Mouse (Mus musculus) heart, adult 11 months (tissue): ENCODE measurements around the gene Kmt2e.

Experiments used
- DNase-seq: peaks from one replicate; pipeline ENCODE4 v3.0.0; 2022

Kmt2e gene

DNA sequence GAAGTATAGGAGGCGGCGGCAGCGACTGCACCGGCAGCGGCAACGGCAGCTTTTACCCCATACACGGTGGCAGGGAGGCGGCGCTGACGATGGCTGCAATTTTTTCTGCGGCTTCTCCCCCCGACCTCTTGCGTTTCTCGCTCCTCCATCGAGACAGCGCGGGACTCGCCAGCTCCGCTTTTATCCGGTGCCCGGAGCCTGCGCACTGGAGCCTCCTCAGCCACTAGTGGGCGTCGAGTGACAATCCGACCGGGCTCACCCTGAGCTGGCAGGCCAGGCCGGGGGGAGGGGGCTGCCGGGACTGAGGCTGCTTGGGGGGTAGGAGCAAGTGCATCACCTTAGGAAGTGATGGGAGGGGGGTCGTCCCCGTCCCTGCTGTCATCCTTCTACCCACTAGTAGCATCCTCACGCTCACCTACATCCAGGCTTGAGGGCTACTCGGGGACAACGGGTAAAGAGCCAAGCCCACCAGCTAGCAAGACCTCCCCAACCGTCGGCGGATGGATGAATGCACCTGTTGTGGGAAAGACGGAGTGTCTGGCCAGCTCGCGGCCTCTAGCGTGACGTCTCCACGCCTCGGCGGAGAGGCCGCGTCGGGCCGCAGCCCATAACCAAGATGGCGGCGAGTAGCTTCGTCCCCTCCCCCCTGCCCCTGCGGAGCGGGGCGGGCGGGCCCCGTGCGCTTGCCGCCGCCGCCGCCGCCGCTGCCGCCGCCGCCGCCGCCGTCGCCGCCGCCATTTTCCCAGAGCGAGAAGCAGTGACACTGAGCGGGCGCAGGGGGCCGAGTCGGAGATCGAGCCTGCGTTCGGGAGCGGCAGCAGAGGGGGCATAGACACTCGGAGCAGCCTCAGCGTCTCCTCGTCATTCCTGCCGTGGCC is at the start of gene Kmt2e:
Gene Kmt2e (plus strand): TSS at position 722 of the 878 bp plus-strand sequence.
- peak; percentile 99 for DNase-seq

DNA sequence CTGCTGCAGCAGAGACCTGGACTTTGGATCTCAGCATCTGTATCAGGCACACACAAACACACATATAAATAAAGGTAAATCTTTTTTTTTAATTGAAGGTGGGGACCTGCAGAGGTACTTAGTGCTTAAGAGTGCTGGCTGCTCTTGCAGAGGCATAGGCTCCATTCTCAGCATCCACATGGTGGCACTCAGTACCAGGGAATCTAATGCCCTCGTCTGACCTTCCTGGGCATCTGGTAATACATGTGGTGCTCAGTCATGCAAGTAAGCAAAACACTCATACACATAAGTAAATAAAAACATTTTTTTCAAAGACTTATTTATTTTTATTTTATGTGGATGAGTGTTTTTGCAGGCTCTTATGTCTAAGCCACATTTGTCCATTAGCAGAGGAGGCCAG is 49.1 kb upstream of the Kmt2e start:
- DNase-seq = peak; percentile 90

DNA sequence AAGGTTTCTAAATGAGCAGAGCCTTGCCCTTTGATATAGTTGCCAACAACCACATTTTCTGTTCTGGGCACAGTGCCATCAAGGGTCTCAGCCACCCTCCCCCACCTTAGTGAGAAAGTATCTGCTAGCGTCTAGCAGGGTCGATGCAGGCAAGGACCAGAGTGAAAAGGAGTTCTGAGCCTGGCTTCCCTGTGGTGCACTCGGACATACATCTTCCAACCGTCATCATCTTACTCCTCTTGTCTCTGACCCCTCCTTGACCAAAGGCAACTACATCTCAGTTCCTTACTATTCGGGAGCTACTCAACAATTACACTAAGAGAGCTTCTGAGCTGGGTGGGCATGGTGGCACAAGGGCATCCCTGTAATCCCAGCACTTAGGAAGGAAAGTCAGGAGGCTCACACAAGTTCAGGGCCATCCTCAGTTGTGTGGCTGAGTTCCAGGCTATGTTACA is 48.5 kb upstream of the Kmt2e start:
- DNase-seq = peak; percentile 93

DNA sequence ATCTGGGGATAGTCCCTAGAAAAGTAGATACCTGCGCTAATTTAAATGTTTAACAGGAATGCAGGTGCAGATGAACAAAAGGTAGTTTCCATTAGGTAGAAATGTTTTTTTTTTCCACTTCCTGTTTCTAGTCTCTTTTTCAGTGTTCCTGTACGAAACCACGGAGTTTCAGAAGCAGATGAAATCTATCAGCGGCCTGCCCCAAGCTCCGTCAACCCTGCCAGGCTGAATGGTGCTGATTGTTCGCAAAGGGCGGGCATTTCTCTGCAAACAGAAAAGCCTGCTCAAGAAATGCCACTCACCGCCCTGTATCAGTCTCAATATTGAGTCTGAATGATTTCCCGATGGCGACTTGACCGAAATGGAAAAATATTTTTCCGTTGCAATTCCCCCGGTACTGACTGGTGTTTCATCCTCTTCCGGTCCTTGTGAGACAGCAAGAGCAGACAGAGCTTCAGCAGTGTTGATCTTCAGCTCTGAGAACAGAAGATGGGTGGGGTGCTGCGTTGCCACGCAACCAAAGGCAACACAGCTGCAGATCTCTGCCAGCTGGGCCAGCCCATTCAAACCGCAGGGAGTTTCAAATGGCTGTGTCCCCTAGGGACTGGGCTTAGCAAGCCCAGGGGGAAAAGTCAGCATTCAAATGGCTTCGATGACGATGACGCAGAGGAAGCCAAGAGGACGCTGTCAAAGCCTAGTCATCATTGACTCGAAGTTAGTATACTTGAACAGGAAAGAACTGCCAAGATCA is 47.5 kb upstream of the Kmt2e start:
- DNase-seq = peak; percentile 100

DNA sequence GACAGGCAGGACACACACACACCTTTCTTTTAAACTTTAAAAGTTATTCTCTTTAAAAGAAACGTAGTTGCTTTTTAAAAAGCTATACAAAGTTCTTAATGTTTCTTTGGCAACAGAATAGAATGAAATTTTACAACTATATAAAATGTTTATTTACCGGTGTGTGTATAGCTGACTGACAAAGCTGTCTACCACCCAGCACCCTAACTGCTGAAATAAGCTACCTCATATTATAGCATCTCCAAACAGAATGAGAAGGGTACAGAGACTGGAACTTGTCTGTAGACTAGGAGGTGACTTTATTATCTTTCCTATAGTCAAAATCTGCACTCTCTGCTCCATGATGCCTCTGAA is 47.0 kb upstream of the Kmt2e start:
- no peak for DNase-seq

DNA sequence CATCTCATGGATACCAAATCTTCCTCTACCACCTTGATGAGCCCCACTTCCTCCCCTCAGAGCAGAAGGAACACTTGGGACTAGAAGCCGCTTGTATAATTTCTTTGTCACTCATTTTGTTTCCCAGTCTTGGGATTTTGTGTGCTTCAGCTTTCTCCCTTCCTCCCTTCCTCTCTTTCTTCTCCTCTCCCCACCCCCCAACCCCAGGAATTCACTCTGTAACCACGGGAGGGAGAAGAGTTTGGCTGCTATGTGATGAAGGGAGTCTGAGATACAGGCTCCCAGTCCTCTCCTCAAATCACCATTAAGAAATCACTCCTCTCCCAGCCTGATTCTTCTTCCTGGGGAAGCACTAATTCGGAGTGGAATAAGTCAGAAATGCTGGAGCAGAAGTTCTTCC is 46.1 kb upstream of the Kmt2e start:
- DNase-seq = peak; percentile 79

DNA sequence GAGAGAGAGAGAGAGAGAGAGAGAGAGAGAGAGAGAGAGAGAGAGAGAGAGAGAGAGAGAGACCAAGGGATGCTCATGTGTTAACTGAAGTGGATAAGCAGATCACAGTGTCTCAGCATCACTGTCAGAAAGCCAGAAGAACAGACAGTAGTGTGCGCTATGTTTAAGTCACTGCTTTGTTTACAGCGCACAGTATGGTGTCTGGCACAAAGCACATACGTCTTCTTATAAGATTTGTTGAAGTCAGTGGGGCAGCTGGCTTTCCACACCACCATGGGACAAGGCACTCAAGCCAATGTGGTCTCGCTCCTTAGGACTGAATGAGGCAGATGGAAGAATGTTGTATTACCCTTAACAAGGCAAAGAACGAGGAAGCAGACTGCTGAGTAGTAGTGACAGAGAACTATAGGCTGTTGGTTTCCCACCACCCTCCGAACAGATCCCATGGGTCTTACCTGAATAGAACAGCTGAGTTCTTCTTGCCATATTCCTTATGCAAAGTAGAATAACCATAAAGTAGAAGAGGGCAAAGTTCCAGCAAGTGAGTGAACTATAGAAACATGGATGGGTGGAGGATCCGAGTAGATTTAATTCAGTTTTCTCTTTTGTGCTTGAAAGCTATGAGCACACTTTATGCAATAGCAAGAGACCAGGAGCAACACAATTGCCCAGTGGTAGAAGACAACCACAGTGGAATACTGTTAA is 44.5 kb upstream of the Kmt2e start:
- DNase-seq = no peak

DNA sequence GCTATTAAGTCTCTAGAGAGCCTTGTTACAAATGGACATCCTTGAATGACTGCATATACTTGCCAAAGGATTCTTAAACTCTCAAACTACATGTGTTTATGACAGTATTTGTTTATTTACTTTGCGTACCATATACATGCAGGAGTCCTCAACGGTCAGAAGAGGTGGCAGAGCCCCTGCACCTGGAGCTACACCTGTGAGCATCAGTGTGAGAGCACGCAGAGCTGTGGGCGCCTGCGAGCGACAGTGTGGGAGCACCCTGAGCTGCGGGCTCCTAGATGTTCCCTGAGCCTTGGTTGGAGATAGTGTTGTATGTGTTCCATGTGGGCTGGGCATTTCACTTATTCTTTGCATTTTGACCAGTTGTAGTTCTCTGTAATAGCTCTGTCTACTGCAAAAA is 42.5 kb upstream of the Kmt2e start:
- DNase-seq = peak; percentile 67

DNA sequence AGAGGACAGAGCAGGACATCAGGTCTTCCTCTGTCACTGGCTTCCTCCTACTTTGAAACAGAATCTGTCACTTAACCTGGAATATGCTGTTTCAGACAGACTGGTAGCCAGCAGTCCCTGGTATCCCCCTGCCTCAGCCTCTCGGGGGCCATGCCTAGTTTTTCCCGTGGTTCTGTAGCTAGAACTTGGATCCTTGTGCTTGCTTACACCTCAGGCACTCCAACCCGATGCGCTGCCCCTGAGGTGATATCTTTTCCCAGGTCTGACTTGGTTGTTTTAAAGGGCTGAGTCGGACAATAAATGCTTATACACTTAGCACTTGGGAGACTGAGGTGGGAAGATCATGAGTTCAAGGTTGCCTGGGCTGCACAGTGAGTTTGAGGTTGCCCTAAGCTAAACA is 40.4 kb upstream of the Kmt2e start:
- peak; percentile 87 for DNase-seq

DNA sequence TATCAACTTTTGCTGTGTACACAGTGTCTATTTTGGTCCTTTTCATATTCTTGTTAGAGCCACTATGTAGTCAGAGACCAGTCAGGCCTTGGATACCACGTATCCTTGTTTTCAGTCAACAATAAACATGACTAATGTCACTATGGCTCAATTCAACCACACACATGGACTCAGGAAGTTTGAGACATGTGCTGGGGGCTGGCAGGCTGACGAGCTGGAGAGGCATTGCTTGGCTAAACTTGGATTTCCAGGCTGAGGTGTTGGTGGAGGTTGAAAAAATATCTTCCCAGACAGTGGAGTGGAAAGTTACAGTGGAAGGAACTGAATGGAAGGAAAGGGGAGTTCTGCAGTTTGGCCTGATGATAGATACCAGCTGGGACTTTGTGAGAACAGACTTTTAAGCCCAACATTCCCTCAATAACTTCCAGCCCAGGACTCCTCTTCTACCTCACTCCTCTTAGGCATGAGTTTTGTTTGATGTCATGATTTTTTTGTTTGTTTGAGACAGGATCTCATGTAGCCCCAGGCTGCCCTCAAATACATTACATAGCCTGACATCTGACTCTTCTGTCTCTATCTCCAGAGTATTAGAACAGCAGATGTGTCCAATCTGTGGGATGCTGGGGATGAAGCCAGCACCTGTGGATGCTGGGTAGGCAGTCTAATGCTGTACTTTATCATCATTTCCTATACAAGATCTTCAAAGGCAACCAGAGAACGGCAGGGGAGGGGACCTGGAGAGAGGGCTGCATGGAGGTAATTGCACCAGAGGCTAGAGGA is 39.7 kb upstream of the Kmt2e start:
- DNase-seq = peak; percentile 96

DNA sequence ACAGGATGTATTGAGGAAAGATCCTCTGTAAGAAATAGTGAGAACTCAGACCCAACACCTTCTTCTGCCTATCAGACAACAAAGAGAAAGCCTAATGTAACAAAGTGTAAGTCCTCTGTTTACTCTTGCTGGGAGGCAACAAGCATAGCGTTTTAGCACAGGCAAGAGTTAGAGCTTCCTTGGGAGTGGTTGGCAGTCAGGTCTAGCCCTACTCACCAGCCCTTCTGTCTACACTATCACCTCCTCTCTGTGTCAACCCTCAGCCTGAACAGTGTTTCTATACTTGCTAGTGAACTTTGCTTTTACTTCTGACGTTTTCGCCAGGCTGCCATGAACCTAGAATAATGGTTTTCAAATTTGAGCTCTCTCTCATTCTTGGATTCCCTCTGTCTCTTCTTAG is 38.5 kb upstream of the Kmt2e start:
- DNase-seq = peak; percentile 70

DNA sequence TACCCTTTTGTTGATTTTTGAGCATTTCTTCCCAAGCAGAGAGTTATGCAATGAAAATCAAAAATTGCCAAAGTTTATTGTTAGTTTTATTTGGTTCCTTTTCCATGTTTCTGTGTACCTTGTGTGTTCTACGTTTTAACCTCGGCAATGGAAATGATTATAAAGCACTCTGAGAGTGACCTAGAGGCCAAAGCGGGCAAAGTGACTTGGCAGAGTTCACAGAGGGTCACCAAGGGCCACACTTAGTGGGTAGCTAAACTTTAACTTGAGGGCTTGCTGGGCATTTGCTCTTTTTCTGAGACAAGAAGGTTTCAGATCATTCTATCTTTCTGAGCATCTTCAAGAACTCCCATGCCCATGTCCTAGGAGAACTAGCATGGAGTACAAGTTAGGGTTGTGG is 37.5 kb upstream of the Kmt2e start:
- DNase-seq = peak; percentile 79

DNA sequence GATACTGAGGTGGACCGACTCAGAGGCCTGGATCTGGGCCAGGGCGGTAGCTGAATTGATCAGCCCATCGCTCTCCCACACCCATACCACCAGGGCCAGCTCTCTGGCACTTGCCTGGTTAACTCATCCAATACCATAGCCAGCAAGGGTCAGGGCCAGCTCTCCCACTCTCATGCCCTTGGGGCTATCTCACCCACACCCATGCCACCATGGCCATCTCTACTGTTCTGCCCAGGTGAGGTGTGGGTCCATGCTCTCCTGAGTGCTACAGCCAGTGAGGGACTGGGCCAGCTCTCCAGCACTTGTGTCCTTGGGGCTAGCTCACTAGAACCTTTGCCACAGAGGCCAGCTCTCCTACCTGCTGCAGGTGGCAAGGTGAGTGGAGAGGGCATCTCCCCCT is 34.1 kb upstream of the Kmt2e start:
- peak; percentile 90 for DNase-seq

DNA sequence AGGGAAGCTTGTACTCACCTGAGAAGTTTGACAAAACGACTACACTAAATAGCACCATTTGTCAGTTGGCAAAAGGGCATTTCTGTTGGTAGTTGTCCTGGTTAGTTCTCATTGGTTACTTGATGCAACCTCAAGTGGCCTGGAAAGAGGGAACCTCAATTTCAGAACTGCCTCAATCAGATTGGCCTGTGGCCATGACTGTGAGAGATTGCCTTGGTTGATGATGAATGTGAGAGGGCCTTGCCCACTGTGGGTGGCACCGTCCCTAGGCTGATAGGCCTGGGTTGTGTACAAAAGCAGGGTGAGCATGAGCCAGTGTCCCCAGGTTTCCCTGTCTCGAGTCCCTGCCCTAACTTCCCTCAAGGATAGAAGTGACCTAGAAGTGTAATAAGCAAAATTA is 33.4 kb upstream of the Kmt2e start:
- peak; percentile 84 for DNase-seq

DNA sequence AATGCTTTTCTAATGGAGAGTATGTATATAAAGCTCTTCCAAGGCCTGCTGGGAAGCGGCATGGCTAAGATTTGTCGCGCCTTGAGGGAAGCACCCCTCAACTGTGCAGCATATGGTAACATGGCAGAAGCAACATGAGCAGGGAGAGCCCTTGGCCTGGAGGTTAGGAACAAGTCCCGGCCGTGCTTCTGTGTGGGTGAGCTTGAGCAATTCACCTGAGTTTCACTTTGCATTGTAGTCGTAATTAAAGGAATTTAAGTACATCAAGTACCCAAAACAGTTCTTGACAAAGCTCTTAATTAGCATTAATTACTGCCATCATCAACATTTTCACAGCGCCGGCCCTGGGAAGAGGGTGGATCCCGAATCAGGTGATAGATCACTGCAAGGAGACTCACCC is 32.9 kb upstream of the Kmt2e start:
- DNase-seq = peak; percentile 80

DNA sequence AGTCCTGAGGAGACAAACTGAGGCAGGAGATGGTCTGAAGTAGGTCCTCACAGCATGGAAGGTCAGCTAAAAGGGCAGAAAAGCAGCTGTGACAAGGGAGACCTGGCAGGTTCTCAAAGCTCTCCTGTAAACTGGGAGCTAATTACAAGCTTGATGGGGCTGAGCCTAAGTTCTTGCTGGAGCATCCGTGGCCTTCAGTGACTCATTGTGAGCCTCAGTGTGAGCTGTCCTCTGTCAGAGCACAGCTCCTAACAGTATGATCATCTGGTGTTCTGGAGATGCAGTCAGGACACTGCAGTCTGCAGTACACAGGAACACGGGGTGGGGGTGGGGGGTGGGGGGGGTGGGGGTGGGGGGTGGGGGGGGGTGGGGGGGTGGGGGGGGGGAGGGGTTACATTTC is 32.2 kb upstream of the Kmt2e start:
- DNase-seq = peak; percentile 88

DNA sequence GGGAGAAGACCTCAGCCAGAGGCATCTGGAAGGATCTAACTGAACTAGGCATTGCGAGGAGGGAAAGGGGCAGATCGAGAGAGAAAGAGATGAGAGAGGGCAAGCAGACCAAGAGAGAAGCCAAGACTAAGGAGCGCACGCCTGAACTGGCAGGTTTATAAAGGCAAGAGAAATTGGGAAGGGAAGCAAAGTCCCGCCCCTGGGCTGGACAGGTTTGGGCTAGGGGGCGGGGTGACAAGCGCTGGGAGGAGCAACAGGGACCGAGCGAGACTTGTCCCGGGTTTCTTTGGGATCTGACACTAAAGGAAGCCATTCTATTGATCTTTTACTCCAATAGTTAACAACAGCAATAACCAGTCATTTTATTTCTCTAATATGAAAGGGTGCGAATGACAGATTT is 31.1 kb upstream of the Kmt2e start:
- peak; percentile 78 for DNase-seq

DNA sequence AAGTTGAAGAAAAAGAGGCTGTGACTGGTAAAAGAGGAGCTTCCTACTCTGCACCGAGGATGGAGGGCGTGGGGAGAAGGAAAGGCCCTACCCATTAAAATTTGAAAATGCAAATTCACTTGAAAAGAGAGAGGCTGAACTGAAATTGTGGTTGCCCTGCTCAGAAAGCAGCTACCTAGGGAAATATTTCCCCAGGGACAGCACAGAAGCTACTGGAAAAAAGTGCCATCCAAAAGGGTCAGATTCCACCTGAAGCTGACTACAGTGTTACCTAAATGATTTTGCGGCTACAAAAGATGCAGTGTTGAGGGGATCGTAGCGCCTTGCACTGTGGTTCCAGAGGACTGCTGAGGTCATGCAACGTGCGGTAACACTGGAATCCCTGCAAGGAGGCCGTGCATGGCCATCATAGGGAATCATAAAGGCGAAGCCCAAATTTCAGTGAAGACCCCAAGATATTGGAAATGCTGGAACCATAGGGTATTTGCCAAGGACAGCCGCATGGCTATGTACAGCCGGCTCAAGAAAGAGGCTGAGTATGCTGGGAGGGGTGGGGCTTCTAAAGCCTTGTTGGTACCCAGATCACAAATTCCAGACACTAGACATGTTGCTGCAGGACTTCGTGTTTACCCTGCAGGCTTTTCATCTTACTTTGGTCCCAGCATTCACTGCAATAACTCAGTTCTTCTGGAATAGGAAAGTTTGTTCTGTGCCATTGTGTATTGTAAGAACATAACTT is 28.4 kb upstream of the Kmt2e start:
- peak; percentile 89 for DNase-seq

DNA sequence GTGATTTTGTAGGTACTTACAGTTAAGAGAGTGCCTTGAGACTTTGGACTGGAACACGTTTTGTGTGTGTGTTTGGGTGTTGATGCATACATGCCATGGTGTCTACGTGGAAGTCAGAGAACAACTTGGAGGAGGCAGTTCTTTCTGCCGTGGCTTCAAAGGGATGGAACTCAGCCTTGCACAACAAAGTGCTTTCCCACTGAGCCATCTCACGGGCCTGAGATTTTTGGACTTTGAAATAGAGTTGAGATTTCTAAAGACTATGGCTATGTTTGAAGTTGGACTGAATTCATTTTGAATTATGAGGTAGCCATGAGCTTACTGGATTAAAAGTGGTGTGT is 27.9 kb upstream of the Kmt2e start:
- DNase-seq = peak; percentile 61

DNA sequence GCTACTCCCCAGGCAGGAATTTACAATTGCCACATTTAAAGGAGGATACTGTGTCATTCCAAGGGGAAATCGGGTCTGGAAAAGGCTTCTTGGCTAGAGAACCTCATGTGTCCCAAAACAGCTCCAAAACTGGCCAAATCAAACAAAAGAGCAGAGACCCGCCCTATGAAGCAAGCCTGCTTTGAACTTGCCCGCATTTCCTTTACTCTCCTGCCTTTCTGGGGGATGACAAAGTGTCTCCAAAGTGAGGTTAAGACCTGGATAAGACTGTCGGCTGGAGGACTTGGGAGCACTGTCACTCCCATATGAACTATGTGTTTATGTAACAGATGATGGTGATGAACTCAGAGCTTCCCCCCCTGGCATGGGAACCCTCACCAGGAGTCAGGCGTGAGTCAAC is 26.1 kb upstream of the Kmt2e start:
- DNase-seq = peak; percentile 99

DNA sequence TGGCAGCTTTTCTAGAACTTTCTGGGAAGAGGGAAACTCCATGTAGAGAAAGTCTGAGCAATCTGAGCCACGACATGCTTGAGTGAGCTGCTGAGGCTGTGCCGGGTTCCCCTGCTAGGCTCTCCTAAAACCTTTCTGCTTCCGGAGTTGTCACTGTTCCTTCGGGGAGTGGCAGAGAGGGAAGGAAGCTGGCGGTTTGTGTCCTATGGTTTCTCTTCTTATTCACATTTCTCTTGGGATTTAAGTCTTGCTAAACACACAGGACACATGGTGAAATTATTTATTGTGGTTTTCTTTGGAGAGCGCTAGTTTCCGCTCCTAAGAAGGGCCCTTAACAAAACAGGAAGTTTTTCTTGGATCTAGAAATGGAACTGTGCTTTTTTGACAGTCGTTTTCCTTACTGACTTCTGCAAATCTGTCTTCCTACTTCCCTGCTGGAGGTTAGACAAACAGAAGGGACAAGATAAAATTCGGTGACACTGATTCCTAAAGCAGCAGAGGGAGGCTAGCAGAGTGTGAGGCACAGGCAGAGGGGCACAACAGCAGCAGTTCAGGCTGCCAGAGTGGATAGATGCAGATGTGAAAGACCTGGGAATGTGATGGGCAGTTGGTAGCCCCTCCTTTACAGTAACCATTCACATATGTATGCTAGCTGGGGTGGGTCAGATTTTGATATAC is 24.1 kb upstream of the Kmt2e start:
- DNase-seq = peak; percentile 98

DNA sequence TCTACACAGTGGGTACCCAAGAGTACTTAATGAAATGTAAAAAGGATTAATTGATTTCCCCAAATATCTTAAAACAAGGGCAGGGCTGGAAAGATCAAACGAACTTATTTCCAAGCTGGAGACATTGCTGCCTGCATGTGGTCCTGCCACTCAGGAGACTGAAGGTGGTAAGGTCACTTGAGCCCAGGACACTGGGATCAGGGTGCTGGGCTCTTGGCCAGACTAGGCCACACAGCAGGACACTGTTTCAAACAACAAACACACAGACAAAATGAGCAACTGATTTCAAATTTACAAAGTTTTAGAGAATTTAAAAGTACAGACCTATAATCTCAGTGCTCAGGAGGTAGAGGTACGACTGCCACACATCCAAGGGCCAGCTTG is 23.5 kb upstream of the Kmt2e start:
- peak; percentile 89 for DNase-seq
